Mouse (Mus musculus) adrenal gland, postnatal 36 days (tissue): ENCODE measurements around the gene Tagln2. TPM values are rescaled to one million over a fixed set of nuclear protein-coding genes. Genes with fewer than 3 reads are reported as not detected.

Source experiments
- DNase-seq, 2 experiments: peaks; one replicate each; pipeline ENCODE4 v3.0.0; 2021; ENCODE audit warnings: mixed read lengths in 1 of 2
- long read RNA-seq, 2 experiments: library from polyadenylated mRNA; stranded (forward); transcript quantifications; one replicate each; pipeline ENCODE4 v2.0.0; 2021; ENCODE audit warnings: borderline sequencing depth in 2 of 2
- total RNA-seq, 2 experiments: library from RNA; stranded (reverse); gene quantifications; 2 replicates each; pipeline ENCODE4 v1.2.3; 2021

Gene Tagln2
- total RNA-seq, result 10 to 100 TPM; 90.5 to 91.7 TPM
- long read RNA-seq, experiment 1, transcript Tagln2-202 (5 exons, 1,586 nt), result major isoform, 53 of 66 reads
- long read RNA-seq, experiment 1, partial matches to known transcripts, result 5 of 66 reads
- long read RNA-seq, experiment 1, other reads (novel, unspliced or antisense), result 6 of 66 reads
- long read RNA-seq, experiment 2, transcript Tagln2-202 (5 exons, 1,586 nt), result major isoform, 25 of 34 reads
- long read RNA-seq, experiment 2, partial matches to known transcripts, result 3 of 34 reads
- long read RNA-seq, experiment 2, other reads (novel, unspliced or antisense), result 6 of 34 reads

GRCm38 (mm10) chr1:172499765-172500441 lies at the start of gene Tagln2:
TSS of gene Tagln2 (plus strand) at chr1:172500047.
- peak; percentile 91 to 94 for DNase-seq

GRCm38 (mm10) chr1:172450226-172450625 lies 49.6 kb upstream of the Tagln2 start:
- no peak for DNase-seq

- DNase-seq, result no peak
Observed at GRCm38 (mm10) chr1:172450848-172451470, 48.9 kb upstream of the Tagln2 start.

DNA sequence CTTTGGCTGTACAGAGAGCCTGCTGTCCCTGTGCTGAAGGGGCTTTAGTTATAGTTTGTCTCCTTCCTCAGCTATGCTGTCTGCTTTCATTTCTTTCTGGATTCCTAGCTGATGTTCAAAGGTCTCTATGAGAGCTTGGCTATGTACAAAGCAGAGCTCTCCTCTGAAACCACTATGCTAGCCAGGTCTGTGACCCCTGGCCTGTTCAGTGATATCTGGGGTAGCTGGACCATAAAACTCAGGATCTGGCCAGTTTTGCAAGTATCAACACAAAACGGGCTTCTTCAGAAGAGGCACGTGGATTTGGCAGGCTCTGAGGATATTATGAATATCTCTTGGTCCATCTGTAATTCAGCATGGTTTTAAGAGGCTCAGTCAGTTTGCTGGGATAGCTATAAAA lies 46.9 kb upstream of the Tagln2 start:
- no peak for DNase-seq

- DNase-seq, result no peak
Observed at GRCm38 (mm10) chr1:172453810-172454209, 46.0 kb upstream of the Tagln2 start.

GRCm38 (mm10) chr1:172455416-172455815 lies 44.4 kb upstream of the Tagln2 start:
- DNase-seq, result no peak

DNA sequence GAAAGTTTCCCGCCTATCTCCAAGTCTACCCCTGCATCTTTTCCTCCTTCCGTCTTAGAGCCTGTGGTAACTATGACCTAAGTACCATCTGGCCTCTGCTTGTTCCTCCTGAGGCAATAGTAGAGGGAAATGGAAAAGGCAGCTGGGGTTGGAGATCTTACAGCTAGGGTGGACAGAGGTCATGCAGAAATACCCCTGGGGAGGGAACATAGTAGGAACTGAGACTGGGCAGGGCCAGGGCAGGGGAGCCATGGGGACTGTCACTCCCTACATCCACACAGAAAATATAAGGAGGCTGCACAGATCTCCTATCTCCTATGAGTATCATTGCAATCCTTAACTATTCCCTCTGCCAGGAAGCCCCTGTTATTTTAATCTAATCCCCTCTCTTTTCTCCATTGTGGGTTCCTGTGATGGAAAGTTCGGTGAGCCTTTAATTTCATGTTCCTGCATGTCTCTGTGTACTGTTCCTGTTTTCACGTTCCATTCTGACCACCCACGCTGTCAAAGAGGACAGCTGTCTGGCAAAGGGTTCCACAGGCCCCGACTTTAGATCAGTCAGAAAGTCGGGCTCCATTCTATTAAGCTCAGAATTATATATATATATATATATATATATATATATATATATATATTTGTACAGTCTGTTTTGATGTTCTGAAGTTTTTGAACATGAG lies 43.7 kb upstream of the Tagln2 start:
- DNase-seq, result peak in 1 of 2 experiments; percentile 19

DNA sequence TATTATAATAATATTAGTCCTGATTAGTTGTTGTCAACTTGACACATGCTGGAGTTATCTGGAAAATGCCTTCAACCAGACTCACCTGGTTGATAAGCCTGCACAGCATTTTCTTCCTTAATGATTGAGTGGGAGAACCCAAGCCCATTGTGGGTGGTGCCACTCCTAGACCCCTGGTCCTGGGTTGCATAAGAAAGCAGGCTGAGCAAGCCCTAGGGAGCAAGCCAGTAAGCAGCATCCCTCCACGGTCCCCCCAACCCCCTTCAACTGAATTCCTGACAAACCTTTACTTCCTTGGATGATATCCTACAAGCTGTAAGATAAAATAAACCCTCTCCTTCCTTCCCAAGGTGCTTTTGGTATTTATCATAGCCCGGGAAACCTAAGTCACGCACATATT lies 42.7 kb upstream of the Tagln2 start:
- DNase-seq, result no peak

DNA sequence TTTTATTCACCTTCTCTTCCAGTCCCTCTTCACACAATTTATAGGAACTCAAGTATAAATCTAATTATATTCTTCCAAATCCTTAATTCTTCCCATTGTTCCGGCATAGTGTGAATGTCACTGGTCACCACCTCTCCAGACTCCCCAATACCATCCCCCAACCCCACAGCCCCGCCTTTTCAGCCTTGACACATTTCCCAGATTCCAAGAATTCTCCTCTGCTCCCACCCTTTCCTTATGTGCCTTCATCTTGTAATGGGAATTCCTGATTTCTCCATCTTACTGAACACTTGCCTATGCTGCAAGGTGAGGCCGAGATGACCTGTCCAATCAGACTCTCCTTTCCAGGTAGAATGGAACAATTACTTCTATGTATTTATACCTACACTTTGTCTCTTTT lies 41.8 kb upstream of the Tagln2 start:
- no peak for DNase-seq

GRCm38 (mm10) chr1:172461602-172462001 lies 38.2 kb upstream of the Tagln2 start:
- DNase-seq, result no peak

- DNase-seq, result no peak
Observed at GRCm38 (mm10) chr1:172462534-172462933, 37.3 kb upstream of the Tagln2 start.

- DNase-seq, result no peak
Observed at GRCm38 (mm10) chr1:172463387-172464333, 36.2 kb upstream of the Tagln2 start.

- no peak for DNase-seq
Observed at GRCm38 (mm10) chr1:172468301-172468877, 31.5 kb upstream of the Tagln2 start.

DNA sequence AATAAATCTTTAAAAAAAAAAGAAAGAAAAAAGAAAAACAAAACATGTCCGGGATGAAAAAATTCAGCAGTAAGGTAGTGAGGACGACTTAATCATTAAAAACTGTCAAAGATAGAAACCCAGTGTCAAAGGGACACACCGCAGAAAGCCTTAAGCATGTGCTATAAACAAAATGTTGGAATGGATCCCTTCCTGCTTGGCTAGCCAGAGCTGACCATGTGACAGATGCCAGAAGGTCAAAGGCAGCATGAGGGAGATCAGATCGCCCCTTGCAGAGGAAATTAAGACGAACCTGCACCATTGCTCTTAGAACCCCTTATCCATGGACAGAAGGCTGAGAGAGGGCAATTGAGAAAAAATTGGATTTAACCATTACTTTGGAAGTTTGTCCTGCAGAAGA lies 30.5 kb upstream of the Tagln2 start:
- no peak for DNase-seq

DNA sequence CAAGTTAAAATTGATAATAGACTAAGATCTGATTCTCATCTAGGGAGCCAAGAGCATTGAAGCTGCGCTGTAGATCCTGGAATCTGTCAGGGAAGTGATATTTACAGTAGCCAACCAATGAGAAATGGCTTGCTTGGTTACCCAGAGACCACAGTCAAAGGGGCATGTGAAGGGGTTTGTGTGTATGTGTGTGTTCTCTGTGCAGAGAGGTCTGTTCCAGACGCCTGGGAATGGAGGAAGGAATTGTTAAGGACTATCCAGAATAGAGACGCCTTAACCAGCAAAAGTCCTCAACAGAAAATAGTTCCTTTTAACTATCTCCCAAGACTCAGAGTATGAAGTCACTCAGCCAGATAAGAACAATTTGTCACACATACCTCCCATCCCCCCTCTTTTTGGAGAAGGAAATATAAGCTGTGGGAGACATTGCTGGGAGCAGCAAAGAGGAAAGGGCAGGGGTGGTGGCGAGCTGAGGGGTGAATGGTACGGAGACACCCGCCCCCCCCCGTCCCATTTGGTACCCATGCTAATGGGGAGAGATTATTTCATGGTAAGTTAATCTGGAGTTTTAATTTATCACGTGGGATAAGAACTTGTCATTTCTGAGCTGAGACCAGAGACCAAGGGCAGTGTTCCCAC lies 29.9 kb upstream of the Tagln2 start:
- DNase-seq, result no peak

GRCm38 (mm10) chr1:172472909-172473308 lies 26.9 kb upstream of the Tagln2 start:
- no peak for DNase-seq

GRCm38 (mm10) chr1:172474196-172474595 lies 25.7 kb upstream of the Tagln2 start:
- no peak for DNase-seq

GRCm38 (mm10) chr1:172475054-172475741 lies 24.6 kb upstream of the Tagln2 start, which contains the start of gene Slamf9:
TSS of gene Slamf9 (plus strand) at chr1:172475358.
- peak in 1 of 2 experiments; percentile 16 for DNase-seq

DNA sequence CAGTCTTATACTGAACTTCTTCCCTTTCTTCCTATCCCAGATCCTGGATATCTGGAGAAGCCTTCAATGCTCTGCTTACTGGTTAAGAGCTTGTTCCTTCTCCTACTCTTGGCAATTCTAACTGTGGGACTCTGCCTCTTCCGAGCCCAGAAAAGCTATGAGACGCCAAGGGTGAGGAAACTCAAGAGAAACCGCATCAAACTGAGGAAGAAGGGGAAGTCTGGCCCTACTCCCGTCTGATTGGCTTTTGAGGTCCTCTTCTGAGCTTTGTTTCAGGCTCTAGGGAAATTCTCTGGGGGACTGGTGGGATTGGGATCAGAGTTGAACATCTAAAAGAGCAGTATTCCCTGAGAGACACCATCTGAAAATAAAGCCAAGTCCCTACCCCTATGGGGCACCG lies 21.8 kb upstream of the Tagln2 start:
- DNase-seq, result no peak

- DNase-seq, result no peak
Observed at GRCm38 (mm10) chr1:172480376-172480775, 19.5 kb upstream of the Tagln2 start.
